In genomic region chr2:48332783-48333182, GRCm38 (mm10) we compare ENCODE assay signal across 8 mouse cellular contexts.
DNase-seq lines count a peak whose midpoint lies in the region; ATAC-seq lines count a peak whose summit lies in the region.

No protein-coding gene starts in this region.

- H3K27me3 ChIP-seq in kidney, embryonic 14.5 days (ENCODE audit: control insufficient read depth, insufficient read depth, low read length) = no peaks in the 10 kb centered on the region

- H3K27ac ChIP-seq in kidney, embryonic 14.5 days (ENCODE audit: low read depth, low read length) = no peak overlapping the region

- DNase-seq in kidney, adult 11 months = peak; percentile 15
- DNase-seq in heart, adult 8-10 months (ENCODE audit: low spot score) = peak; percentile 76
- peak; percentile 47 for DNase-seq in kidney, adult 9 months
- no peak for DNase-seq in cerebellum, adult 9-11 months
- DNase-seq in B cell, adult 2 months = no peak
- no peak for DNase-seq in embryo, embryonic 9.5 days (ENCODE audit: extremely low spot score)

- no peak for ATAC-seq in kidney, embryonic 14.5 days (ENCODE audit: low FRiP score, low TSS enrichment)
- peak; percentile 78 for ATAC-seq in megakaryocyte-erythroid progenitor cell, adult 5-6 weeks (replicated peaks; ENCODE audit: low FRiP score, low TSS enrichment, poor library complexity, severe bottlenecking)

- no peaks in the 10 kb centered on the region for H3K36me3 ChIP-seq in kidney, embryonic 14.5 days (ENCODE audit: control insufficient read depth, insufficient read depth, low read length)

- 0 out of 2 replicates have a peak, but pooled peaks cover 11% of the 10 kb centered on the region for H3K4me1 ChIP-seq in kidney, embryonic 14.5 days (ENCODE audit: control insufficient read depth, insufficient read depth, low read length)

- no peak overlapping the region for H3K9ac ChIP-seq in kidney, embryonic 14.5 days (ENCODE audit: low read depth, low read length)

- WGBS in kidney, embryonic 14.5 days = 55% methylated on average over 10 of the region's 10 CpGs

- no peak overlapping the region; the same call in 1 of the 2 replicates for H3K4me2 ChIP-seq in kidney, embryonic 14.5 days (replicated peaks; ENCODE audit: low read depth, low read length)

- no peak overlapping the region for H3K4me3 ChIP-seq in kidney, embryonic 14.5 days (ENCODE audit: low read length)

- no peaks in the 10 kb centered on the region for H3K9me3 ChIP-seq in kidney, embryonic 14.5 days (ENCODE audit: control insufficient read depth, low read length)

Comparison
In these comparisons a context has a peak if more than half of its experiments do, and no peak if none do; other contexts are left out.
1. DNase-seq: peak in kidney, adult 11 months (single experiment), heart, adult 8-10 months (single experiment) and kidney, adult 9 months (single experiment); none in cerebellum, adult 9-11 months (single experiment), B cell, adult 2 months (0 of 2) and embryo, embryonic 9.5 days (single experiment).